Mouse (Mus musculus): ENCODE data around the gene Rab21. TPM values are rescaled to one million over a fixed set of nuclear protein-coding genes. Genes with fewer than 3 reads are reported as not detected.

Gene Rab21
- polyA plus RNA-seq, 1 experiment from 2014 or later: 4.7 TPM

- H3K36me3 ChIP-seq (ENCODE audit: control insufficient read depth, insufficient read depth, low read length): no peaks in the 10 kb centered on the region
- no peak for ATAC-seq
Measured at GRCm38 (mm10) chr10:115350810-115351397, 35.5 kb upstream of the Rab21 start.

DNA sequence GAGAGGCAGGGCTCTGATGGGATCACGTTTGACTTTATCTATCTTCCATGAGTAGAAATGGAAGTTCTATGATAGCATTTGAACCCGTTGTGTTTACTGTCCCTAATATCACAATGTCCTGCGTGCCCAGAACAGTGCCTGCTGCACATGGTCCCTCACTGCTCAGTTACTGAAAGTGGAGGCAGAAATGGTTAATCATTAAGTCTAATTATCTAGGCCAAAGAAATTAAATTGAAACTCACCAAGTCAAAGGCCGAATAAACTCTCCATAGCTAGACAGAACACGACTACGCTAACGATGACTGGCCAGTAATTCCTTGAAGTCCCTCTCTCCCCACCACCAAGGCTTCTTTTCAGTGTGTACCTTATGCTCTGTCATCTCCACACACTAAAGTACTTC is 34.1 kb upstream of the Rab21 start:
- no peaks in the 10 kb centered on the region for H3K27me3 ChIP-seq (replicated peaks; ENCODE audit: control insufficient read depth, insufficient read depth, low read length)
- 65% methylated on average over 7 of the region's 7 CpGs for WGBS
- H3K36me3 ChIP-seq (ENCODE audit: control insufficient read depth, insufficient read depth, low read length): no peaks in the 10 kb centered on the region
- no peak overlapping the region for H3K4me2 ChIP-seq (ENCODE audit: low read depth, low read length)
- H3K4me3 ChIP-seq (ENCODE audit: low read length): no peak overlapping the region
- H3K4me1 ChIP-seq (ENCODE audit: control insufficient read depth, insufficient read depth, low read length): no peaks in the 10 kb centered on the region
- H3K27ac ChIP-seq (ENCODE audit: low read length): no peak overlapping the region
- ATAC-seq: peak; percentile 75
- no peak overlapping the region for H3K9ac ChIP-seq (ENCODE audit: low read depth, low read length)
- H3K9me3 ChIP-seq (ENCODE audit: control insufficient read depth, low read length): no peaks in the 10 kb centered on the region

More at GRCm38 (mm10) chr10:115350810-115351397, 35.5 kb upstream of the Rab21 start:
- Histone ChIP-seq H3K4me2 (ENCODE audit: low read depth, low read length) (no peak overlapping the region), H3K4me1 (ENCODE audit: control insufficient read depth, insufficient read depth, low read length) (no peaks in the 10 kb centered on the region), H3K27ac (ENCODE audit: low read length) (no peak overlapping the region), H3K4me3 (ENCODE audit: low read length) (no peak overlapping the region), H3K9ac (ENCODE audit: low read depth, low read length) (no peak overlapping the region), H3K27me3 (replicated peaks; ENCODE audit: control insufficient read depth, insufficient read depth, low read length) (no peaks in the 10 kb centered on the region), H3K9me3 (ENCODE audit: control insufficient read depth, low read length) (no peaks in the 10 kb centered on the region)
- 69% methylated on average over 2 of the region's 2 CpGs for WGBS

GRCm38 (mm10) chr10:115349029-115349428 is 33.6 kb upstream of the Rab21 start:
- Histone ChIP-seq H3K27me3 (replicated peaks; ENCODE audit: control insufficient read depth, insufficient read depth, low read length) (no peaks in the 10 kb centered on the region), H3K27ac (ENCODE audit: low read length) (no peak overlapping the region), H3K9ac (ENCODE audit: low read depth, low read length) (no peak overlapping the region), H3K4me1 (ENCODE audit: control insufficient read depth, insufficient read depth, low read length) (no peaks in the 10 kb centered on the region), H3K4me2 (ENCODE audit: low read depth, low read length) (no peak overlapping the region), H3K36me3 (ENCODE audit: control insufficient read depth, insufficient read depth, low read length) (no peaks in the 10 kb centered on the region), H3K4me3 (ENCODE audit: low read length) (no peak overlapping the region), H3K9me3 (ENCODE audit: control insufficient read depth, low read length) (no peaks in the 10 kb centered on the region)
- ATAC-seq: peak; percentile 76
- 62% methylated on average over 10 of the region's 10 CpGs for WGBS

- H3K9ac ChIP-seq (ENCODE audit: low read depth, low read length): no peak overlapping the region
Measured at GRCm38 (mm10) chr10:115348131-115348530, 32.7 kb upstream of the Rab21 start.

DNA sequence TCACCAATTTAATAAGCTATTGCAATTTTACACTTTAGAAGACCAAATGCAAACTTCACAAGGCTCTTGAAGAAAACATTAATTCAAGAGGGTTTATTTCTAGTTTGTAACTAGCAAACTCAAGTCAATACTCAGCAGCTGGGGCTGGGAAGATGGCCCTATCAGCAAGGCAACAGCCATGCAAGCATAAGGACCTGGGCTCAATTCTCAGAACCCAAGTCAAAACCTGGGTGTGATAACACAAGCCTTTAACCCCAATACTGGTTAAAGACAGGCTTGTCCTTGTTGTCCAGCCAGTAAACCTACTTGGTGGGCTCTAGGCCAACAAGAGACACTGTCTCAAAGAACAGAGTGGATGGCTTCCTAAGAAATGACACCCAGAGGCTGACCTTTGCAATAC is 31.1 kb upstream of the Rab21 start:
- Histone ChIP-seq H3K27me3 (replicated peaks; ENCODE audit: control insufficient read depth, insufficient read depth, low read length) (no peaks in the 10 kb centered on the region), H3K4me3 (ENCODE audit: low read length) (no peak overlapping the region), H3K9ac (ENCODE audit: low read depth, low read length) (no peak overlapping the region), H3K36me3 (ENCODE audit: control insufficient read depth, insufficient read depth, low read length) (peaks cover 3% of the 10 kb centered on the region; the same call in 1 of the 2 replicates), H3K27ac (ENCODE audit: low read length) (no peak overlapping the region), H3K9me3 (ENCODE audit: control insufficient read depth, low read length) (no peaks in the 10 kb centered on the region), H3K4me2 (ENCODE audit: low read depth, low read length) (no peak overlapping the region), H3K4me1 (ENCODE audit: control insufficient read depth, insufficient read depth, low read length) (no peaks in the 10 kb centered on the region)
- no peak for ATAC-seq

More at GRCm38 (mm10) chr10:115348131-115348530, 32.7 kb upstream of the Rab21 start:
- Histone ChIP-seq H3K36me3 (ENCODE audit: control insufficient read depth, insufficient read depth, low read length) (peaks cover 1% of the 10 kb centered on the region; the same call in 1 of the 2 replicates), H3K4me2 (ENCODE audit: low read depth, low read length) (no peak overlapping the region), H3K4me3 (ENCODE audit: low read length) (no peak overlapping the region), H3K27me3 (replicated peaks; ENCODE audit: control insufficient read depth, insufficient read depth, low read length) (no peaks in the 10 kb centered on the region), H3K27ac (ENCODE audit: low read length) (no peak overlapping the region), H3K4me1 (ENCODE audit: control insufficient read depth, insufficient read depth, low read length) (no peaks in the 10 kb centered on the region), H3K9me3 (ENCODE audit: control insufficient read depth, low read length) (no peaks in the 10 kb centered on the region)
- 64% methylated on average over 6 of the region's 6 CpGs for WGBS
- ATAC-seq: no peak

- H3K4me1 ChIP-seq (ENCODE audit: control insufficient read depth, insufficient read depth, low read length): no peaks in the 10 kb centered on the region
- H3K4me3 ChIP-seq (ENCODE audit: low read length): no peak overlapping the region
- peaks cover 3% of the 10 kb centered on the region; the same call in 1 of the 2 replicates for H3K36me3 ChIP-seq (ENCODE audit: control insufficient read depth, insufficient read depth, low read length)
- no peak overlapping the region for H3K27ac ChIP-seq (ENCODE audit: low read length)
- 85% methylated on average over 4 of the region's 4 CpGs for WGBS
- ATAC-seq: no peak
- H3K4me2 ChIP-seq (ENCODE audit: low read depth, low read length): no peak overlapping the region
- H3K27me3 ChIP-seq (replicated peaks; ENCODE audit: control insufficient read depth, insufficient read depth, low read length): no peaks in the 10 kb centered on the region
- no peak overlapping the region for H3K9ac ChIP-seq (ENCODE audit: low read depth, low read length)
- H3K9me3 ChIP-seq (ENCODE audit: control insufficient read depth, low read length): no peaks in the 10 kb centered on the region
Measured at GRCm38 (mm10) chr10:115342771-115343425, 27.5 kb upstream of the Rab21 start.

GRCm38 (mm10) chr10:115339820-115340328 is 24.5 kb upstream of the Rab21 start:
- H3K4me3 ChIP-seq (ENCODE audit: low read length): no peak overlapping the region
- no peak for ATAC-seq
- H3K9me3 ChIP-seq (ENCODE audit: control insufficient read depth, low read length): no peaks in the 10 kb centered on the region
- H3K36me3 ChIP-seq (ENCODE audit: control insufficient read depth, insufficient read depth, low read length): peaks cover 3% of the 10 kb centered on the region; the same call in 1 of the 2 replicates
- WGBS: 88% methylated on average over 7 of the region's 7 CpGs
- no peaks in the 10 kb centered on the region for H3K27me3 ChIP-seq (replicated peaks; ENCODE audit: control insufficient read depth, insufficient read depth, low read length)
- no peak overlapping the region for H3K4me2 ChIP-seq (ENCODE audit: low read depth, low read length)
- no peak overlapping the region for H3K27ac ChIP-seq (ENCODE audit: low read length)
- H3K9ac ChIP-seq (ENCODE audit: low read depth, low read length): no peak overlapping the region
- no peaks in the 10 kb centered on the region for H3K4me1 ChIP-seq (ENCODE audit: control insufficient read depth, insufficient read depth, low read length)

GRCm38 (mm10) chr10:115336901-115337300 is 21.5 kb upstream of the Rab21 start:
- Histone ChIP-seq H3K4me1 (ENCODE audit: control insufficient read depth, insufficient read depth, low read length) (no peaks in the 10 kb centered on the region), H3K9ac (ENCODE audit: low read depth, low read length) (no peak overlapping the region), H3K9me3 (ENCODE audit: control insufficient read depth, low read length) (no peaks in the 10 kb centered on the region), H3K36me3 (ENCODE audit: control insufficient read depth, insufficient read depth, low read length) (no peaks in the 10 kb centered on the region; the same call in 1 of the 2 replicates), H3K4me2 (ENCODE audit: low read depth, low read length) (no peak overlapping the region), H3K4me3 (ENCODE audit: low read length) (no peak overlapping the region), H3K27me3 (replicated peaks; ENCODE audit: control insufficient read depth, insufficient read depth, low read length) (no peaks in the 10 kb centered on the region), H3K27ac (ENCODE audit: low read length) (no peak overlapping the region)
- ATAC-seq: no peak
- WGBS: 84% methylated on average over 4 of the region's 4 CpGs

- ATAC-seq: no peak
- no peaks in the 10 kb centered on the region for H3K9me3 ChIP-seq (ENCODE audit: control insufficient read depth, low read length)
Measured at GRCm38 (mm10) chr10:115333528-115333927, 18.1 kb upstream of the Rab21 start.

More at GRCm38 (mm10) chr10:115333528-115333927, 18.1 kb upstream of the Rab21 start:
- H3K27me3 ChIP-seq (replicated peaks; ENCODE audit: control insufficient read depth, insufficient read depth, low read length): no peaks in the 10 kb centered on the region
- 75% methylated on average over 9 of the region's 9 CpGs for WGBS
- no peaks in the 10 kb centered on the region for H3K4me1 ChIP-seq (ENCODE audit: control insufficient read depth, insufficient read depth, low read length)
- H3K4me2 ChIP-seq (ENCODE audit: low read depth, low read length): no peak overlapping the region
- H3K36me3 ChIP-seq (ENCODE audit: control insufficient read depth, insufficient read depth, low read length): no peaks in the 10 kb centered on the region
- H3K4me3 ChIP-seq (ENCODE audit: low read length): no peak overlapping the region
- H3K9ac ChIP-seq (ENCODE audit: low read depth, low read length): no peak overlapping the region
- H3K27ac ChIP-seq (ENCODE audit: low read length): no peak overlapping the region
